Mouse (Mus musculus) lung, postnatal 0 days (tissue): Measurements from ENCODE around the gene Taok3.

Experiments
- CTCF ChIP-seq: IDR thresholded peaks from 2 replicates; pipeline ENCODE4 v1.5.1; 2016; ENCODE audit warnings: antibody characterized with exemption, mild to moderate bottlenecking
- EP300 ChIP-seq: IDR thresholded peaks from 2 replicates; pipeline ENCODE4 v1.6.1; 2016; ENCODE audit warnings: antibody characterized with exemption, mild to moderate bottlenecking, control low read depth

DNA sequence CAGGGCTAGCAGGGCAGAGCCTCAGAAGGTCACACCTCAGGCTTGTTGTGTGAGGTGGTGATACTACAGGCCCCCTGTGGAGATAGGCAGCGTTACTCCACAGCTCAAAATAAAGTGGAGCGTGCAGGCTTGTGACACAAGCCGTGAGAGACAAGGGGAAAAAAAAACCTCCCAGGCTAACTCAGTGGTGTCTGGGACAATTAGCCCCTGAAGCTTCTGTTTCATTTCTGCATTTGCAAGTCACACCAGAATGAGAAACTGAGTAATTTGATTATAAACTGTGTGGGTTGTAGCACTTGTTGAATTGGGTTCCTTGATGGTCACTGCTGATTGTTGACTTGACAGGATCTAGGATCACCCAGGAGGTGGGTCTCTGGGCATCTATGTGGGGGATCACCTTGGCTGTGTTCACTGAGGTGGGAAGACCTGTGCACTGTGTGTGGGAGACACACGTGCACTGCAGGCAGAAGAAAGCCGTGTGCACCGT lies 39.9 kb downstream of the Taok3 start:
- TF ChIP-seq EP300 (no peak), CTCF (no peak)
